Mouse (Mus musculus) C2C12 (cell line): ENCODE measurements around the gene Fam171a2.

Source experiments
- CEBPB ChIP-seq: IDR thresholded peaks from one replicate; pipeline ENCODE4 v1.6.1; 2011; ENCODE audit warnings: low read depth, mild to moderate bottlenecking, control low read depth, moderate library complexity
- CTCF ChIP-seq: IDR thresholded peaks from one replicate; pipeline ENCODE4 v1.5.1; 2011; ENCODE audit not compliant: control insufficient read depth, insufficient read depth, insufficient read length
- MYOG ChIP-seq: IDR thresholded peaks from one replicate; pipeline ENCODE4 v1.6.1; 2011; ENCODE audit not compliant: control insufficient read depth, insufficient read length; ENCODE audit errors: extremely low read depth

DNA sequence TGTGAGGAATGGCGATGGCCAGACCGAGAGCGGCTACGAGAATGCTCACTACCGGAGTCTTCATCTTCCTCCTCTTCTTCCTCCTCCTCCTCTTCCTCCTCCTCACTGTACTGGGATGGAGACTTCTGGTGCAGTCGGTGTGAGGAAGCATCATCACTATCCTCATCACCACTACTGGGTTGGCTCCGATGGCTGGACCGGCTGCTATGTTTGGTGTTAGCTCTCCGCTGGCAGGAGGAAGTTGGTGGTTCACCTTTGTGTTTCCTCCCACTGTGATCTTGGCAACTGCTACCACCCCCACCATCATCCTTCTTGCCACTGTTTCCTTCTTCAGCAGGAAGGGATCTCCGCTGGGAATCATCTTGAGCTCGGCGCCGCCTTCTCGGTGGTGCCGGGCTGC, 32.6 kb upstream of the Fam171a2 start:
- TF ChIP-seq CTCF (no peak), CEBPB (no peak), MYOG (no peak)
